Mouse (Mus musculus) megakaryocyte, embryonic 14.5 days (primary cell): ENCODE results near the gene Arhgap32.

Experiments used
- FLI1 ChIP-seq: IDR thresholded peaks from 2 replicates; pipeline ENCODE4 v1.6.1; 2012; ENCODE audit warnings: low read length, inconsistent platforms, mixed read lengths
- GATA1 ChIP-seq: IDR thresholded peaks from 3 replicates; pipeline ENCODE4 v1.6.1; 2012; ENCODE audit warnings: mixed read lengths, low read length, inconsistent platforms, borderline replicate concordance

GRCm38 (mm10) chr9:32239427-32239826 is 123.5 kb downstream of the Arhgap32 start:
- TF ChIP-seq FLI1 = no peak
- TF ChIP-seq GATA1 = no peak
